Mouse (Mus musculus) lung, adult 2 months (tissue): ENCODE measurements at regions not wholly inside any gene's neighbourhood (a gene's known extent, or its start where the extent isn't known, plus 50 kb on each side); places are given as distances from the start of the nearest gene placed in this dataset.

Experiments
- CTCF ChIP-seq: fragments of 200-500 bp; IDR thresholded peaks from 2 replicates; pipeline ENCODE4 v1.5.1; 2011; ENCODE audit warnings: mild to moderate bottlenecking, low read length, control low read depth; ENCODE audit not compliant: insufficient read depth
- POLR2A ChIP-seq: fragments of 200-500 bp; IDR thresholded peaks from 2 replicates; pipeline ENCODE4 v1.6.1; 2011; ENCODE audit warnings: low read depth, mild to moderate bottlenecking, control low read depth, low read length, borderline replicate concordance; ENCODE audit errors: extremely low read depth

GRCm38 (mm10) chr5:118504170-118504569 is 56.3 kb upstream of the Med13l start:
- no peak for TF ChIP-seq CTCF
- no peak for TF ChIP-seq POLR2A
